Mouse (Mus musculus) frontal cortex, postnatal 14 days (tissue): Measurements from ENCODE around the gene Ccdc124.
A peak's percentile ranks its signal among the peaks of the same experiment; 100 is the strongest.
"Not testable (repeated sequence)": the region's sequence is repeated elsewhere in the genome, so short reads cannot be mapped to it uniquely, and the experiment has no call there.

ENCODE experiments used
- DNase-seq, 2 experiments: peaks; one replicate each; pipeline ENCODE4 v3.0.0; 2022; ENCODE audit warnings: low spot score in 2 of 2

The Ccdc124 gene

DNA sequence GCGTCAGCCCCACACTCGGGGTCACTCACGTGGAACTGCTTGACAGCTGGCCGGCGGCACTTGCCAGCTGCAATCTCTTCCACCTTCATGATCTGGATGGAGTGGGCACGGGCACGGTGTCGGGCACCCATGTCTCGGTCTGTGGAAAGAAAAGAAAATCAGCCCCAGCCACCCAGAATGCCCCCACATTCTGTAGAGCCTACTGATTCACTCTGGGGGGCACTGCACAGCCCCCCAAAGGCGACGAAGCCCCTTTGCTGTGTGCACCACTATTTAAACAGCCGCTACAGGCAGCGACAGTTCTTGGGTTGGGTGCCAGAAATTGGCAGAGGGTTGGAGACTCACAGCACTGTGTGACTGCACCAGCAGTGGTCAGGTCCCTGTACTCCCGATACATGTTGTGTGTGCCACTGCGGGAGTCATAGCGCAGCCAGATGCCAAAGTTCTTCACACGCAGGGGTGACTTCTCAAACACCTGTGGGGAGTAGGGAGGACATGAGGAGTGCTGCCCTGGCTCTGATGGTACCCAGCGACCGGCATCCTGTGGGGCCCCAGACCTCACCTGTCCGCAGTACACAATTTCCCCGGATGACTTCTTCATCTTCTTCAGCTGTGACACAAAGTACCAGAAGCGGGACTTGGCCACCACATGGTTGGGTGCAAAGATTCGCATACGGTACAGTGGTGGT, 22.0 kb upstream of the Ccdc124 start:
- DNase-seq = not testable (repeated sequence)

DNA sequence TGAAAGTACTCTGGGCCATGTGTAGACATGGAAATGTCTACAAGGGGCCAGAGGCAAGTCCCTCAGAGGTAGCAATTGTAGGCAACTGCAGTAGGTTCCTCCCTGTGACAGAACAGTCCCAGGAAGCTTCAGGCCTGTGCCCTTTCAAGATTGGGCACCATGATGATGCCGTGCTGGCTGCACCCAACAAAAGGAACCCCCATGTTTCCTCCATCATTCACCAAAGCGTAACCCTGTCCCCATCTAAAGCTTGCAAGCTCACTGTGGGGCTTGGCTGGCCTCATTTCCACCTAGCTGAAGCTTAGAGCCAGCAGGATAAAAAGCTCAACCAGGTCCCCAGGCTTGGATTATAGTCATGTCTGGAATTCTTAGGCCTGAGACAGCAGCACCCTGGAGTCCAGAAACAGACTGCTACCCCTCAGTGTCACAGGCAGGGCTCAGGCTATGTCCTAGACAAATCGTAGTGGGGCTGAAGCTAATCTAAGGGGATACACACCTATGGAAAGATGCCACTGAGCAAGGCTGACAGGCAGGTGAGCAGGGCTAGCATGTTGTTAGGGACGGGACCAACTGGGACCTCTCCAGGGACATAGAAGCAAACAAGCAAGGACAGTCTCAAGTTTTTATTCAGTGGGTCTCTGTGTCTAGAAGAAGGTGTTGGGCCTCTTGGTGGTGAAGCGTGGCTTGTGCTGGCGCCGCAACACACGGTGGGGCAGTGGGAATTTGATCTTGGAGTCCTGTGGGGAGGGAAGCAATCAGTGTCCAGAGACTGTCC, 21.2 kb upstream of the Ccdc124 start:
- no peak for DNase-seq

- no peak for DNase-seq
These were observed 20.6 kb upstream of the Ccdc124 start for GRCm38 (mm10) chr8:70894385-70894720.

DNA sequence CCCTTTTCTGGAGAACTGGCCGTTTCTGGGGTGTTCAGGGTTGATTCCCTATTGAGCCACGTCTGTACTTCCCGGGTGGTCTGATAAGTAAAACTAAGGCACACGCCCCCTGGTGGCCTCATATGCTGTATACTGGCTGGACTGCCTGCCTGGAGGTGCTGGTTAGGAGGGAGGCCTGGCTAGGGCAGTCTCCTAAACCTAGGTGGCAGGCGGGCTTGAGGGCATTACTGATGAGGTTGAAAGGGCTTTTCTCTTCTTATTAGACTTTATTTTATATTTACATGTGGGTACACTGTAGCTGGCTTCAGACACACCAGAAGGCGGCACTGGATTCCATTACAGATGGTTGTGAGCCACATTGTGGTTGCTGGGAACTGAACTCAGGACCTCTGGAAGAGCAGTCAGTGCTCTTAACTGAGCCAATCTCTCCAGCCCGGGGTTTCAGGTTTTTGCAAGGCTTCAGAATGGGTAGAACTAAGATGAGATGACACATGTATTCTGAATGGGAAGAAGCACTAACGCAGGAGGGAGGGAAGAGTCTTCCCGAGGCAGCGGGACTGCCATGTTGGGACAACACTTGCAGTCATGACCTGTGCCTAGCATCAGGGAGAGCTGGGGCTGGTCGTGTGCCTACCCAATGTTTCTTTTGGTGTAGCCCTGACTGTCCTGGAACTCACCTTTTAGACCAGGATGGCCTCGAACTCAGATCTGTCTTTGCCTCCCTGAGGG, 20.1 kb upstream of the Ccdc124 start:
- peak in 1 of 2 experiments; percentile 68 for DNase-seq

- no peak for DNase-seq
These were observed 19.3 kb upstream of the Ccdc124 start for GRCm38 (mm10) chr8:70892896-70893655.

DNA sequence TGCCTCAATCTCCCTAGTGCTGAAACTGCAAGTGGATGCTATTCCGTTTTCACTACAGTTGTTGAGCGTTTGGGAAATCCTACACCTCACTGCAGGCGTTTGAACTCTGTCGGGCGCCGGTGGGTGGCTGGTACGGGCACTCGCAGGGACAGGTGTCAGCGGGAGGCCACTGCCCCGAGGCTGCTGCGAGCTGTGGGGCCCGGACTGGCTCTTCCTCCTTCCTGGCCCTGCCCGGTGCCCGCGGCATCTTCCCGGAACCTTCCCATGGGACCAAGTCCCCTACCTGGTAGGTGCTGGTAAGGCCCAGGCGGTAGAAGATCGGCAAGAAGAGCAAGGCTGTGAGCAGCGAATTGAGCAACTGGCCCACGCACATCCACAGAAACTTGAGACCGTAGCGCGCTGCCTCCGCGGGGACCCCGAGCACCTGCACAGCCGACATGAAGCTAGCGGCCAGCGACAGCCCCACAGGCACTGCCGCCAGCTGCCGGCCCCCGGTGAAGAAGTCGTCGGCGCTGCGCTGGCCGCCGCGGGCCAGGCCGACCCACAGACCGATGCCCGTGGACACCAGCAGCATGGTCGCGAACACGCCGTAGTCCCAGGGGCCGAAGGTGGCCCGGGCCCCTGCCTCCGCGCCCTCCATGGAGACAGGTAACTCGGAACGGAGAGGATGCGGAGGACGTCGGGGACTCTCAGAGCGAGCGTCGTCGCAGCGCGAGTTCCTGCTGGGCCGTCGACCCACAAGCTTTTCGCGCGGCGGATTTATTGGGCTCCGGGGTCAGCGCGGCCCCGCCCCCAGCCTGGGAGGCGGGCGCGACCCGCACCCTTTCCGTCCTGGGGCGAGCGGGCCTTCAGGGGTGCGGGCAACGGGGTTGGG, 18.5 kb upstream of the Ccdc124 start, which contains the start of gene Slc5a5:
TSS of gene Slc5a5 (minus strand) at position 736 of the 874 bp plus-strand sequence.
- no peak for DNase-seq

- DNase-seq = no peak
These were observed 17.6 kb upstream of the Ccdc124 start for GRCm38 (mm10) chr8:70891356-70891755.

GRCm38 (mm10) chr8:70890656-70891055, 16.9 kb upstream of the Ccdc124 start:
- no peak for DNase-seq

GRCm38 (mm10) chr8:70887669-70888068, 13.9 kb upstream of the Ccdc124 start:
- DNase-seq = no peak

- no peak for DNase-seq
These were observed 11.9 kb upstream of the Ccdc124 start for GRCm38 (mm10) chr8:70885612-70886011.

DNA sequence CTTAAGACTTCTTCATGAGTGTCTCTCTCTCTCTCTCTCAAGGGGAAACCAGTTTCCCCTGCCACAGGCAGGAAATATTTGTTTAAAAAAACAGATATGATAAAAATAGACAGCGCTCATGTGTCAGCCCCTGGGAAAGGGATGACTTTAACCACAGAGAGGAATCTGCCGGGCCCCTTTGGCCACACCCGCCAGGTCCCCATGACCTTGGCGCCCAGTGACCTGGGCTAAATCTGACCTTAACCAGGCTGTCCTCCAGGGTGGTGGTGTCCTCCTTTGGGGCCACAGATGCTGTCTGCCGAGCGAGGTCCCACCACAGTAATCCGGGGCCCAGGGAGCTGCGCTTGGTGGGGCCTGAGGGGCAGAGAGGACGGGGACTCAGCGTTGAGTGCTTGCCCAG, 10.9 kb upstream of the Ccdc124 start:
- no peak for DNase-seq

DNA sequence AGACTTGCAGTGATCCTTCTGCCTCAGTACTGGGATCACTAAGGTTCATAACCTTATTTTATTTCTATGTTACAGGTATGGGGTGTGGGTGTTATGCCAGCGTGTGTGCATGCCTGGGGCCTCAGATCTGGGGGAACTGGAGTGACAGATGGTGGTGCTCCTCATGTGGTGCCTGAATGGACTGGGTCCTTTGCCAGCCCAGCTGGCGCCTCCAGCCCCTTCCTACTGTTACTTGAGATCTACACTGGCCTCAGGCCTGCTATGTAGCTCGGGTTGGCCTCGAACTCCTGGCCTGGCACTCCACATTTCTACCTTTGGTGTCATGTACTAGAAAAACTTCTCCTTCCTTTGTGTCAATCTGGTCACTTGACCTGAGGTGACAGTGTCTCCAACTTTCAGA, 10.5 kb upstream of the Ccdc124 start:
- DNase-seq = no peak

- no peak for DNase-seq
These were observed 6.8 kb upstream of the Ccdc124 start for GRCm38 (mm10) chr8:70880546-70880945.

DNA sequence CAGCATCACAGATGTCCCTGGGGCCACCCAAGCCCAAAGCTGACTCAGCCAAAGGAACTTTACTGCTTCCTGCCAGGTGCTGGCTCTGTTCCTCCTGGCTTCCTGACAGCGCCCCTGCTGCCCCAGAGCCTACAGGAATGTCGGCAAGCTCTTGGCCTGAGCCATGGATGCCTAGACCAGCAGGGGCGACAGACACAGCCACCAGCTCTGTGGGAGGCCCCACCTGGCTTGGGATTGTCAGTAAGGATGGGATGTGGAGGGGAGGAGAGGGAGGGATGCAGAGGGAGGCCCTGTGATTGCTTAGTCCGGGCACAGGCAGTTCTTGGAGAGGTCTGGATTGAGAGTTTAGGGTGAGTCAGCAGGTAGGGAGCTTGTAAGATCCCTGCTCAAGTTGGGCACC, 6.4 kb upstream of the Ccdc124 start:
- no peak for DNase-seq

GRCm38 (mm10) chr8:70879500-70879899, 5.8 kb upstream of the Ccdc124 start:
- DNase-seq = no peak

GRCm38 (mm10) chr8:70878178-70878577, 4.4 kb upstream of the Ccdc124 start:
- DNase-seq = no peak

DNA sequence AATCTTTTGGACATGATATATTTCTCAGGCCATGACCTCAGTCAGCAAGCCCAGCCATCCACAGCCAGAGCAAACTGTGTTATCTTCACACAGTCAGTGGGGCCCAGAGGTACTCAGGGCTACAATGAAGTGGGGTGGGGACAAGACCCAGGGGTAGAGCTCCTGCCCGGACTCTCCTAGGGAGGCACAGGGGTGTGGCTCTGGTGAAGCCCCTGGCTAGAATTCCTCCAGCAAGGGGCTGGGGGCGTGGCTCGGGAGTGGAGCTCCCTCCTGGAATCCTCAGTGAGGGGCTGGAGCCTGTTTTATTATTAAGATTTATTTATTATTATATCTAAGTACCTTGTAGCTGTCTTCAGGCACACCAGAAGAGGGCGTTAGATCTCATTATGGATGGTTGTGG, 2.6 kb upstream of the Ccdc124 start:
- DNase-seq = no peak

- DNase-seq = no peak
These were observed 706 bp upstream of the Ccdc124 start for GRCm38 (mm10) chr8:70874441-70874840.

- no peak for DNase-seq
These were observed 932 bp downstream of the Ccdc124 start for GRCm38 (mm10) chr8:70872643-70873363.

GRCm38 (mm10) chr8:70871195-70871807, 2.4 kb downstream of the Ccdc124 start:
- no peak for DNase-seq
